In genomic region chr13:100776056-100776419, GRCm38 (mm10) we compare ENCODE assay signal across 8 mouse cellular contexts. TPM values are rescaled to one million over a fixed set of nuclear protein-coding genes. Genes with fewer than 3 reads are reported as not detected.
DNase-seq lines count a peak whose midpoint lies in the region; ATAC-seq and TF ChIP-seq lines count a peak whose summit lies in the region.

No protein-coding gene starts in this region.

- peak overlapping the region; percentile 89 for H3K4me2 ChIP-seq in kidney, embryonic 15.5 days
- H3K4me2 ChIP-seq in hindbrain, embryonic 12.5 days (replicated peaks): peak overlapping the region; percentile 91
- peak overlapping the region; percentile 86 for H3K4me2 ChIP-seq in midbrain, embryonic 12.5 days (replicated peaks)

- peak; percentile 23; the same call in 1 of the 2 replicates for ATAC-seq in kidney, embryonic 15.5 days (replicated peaks; ENCODE audit: low FRiP score)
- ATAC-seq in hindbrain, embryonic 12.5 days (ENCODE audit: low FRiP score): no peak; the same call in none of the 2 replicates
- ATAC-seq in midbrain, embryonic 12.5 days (ENCODE audit: low FRiP score, low read depth): no peak

- H3K4me3 ChIP-seq in kidney, embryonic 15.5 days (replicated peaks): peak overlapping the region; percentile 83
- peak overlapping the region; percentile 37 for H3K4me3 ChIP-seq in cortical plate, adult 2 months (ENCODE audit: insufficient read depth, low read length)
- H3K4me3 ChIP-seq in hindbrain, embryonic 12.5 days: peak overlapping the region; percentile 75
- peak overlapping the region; percentile 79 for H3K4me3 ChIP-seq in midbrain, embryonic 12.5 days

- H3K9me3 ChIP-seq in kidney, embryonic 15.5 days (replicated peaks): no peaks in the 10 kb centered on the region
- no peaks in the 10 kb centered on the region for H3K9me3 ChIP-seq in hindbrain, embryonic 12.5 days (replicated peaks)
- H3K9me3 ChIP-seq in midbrain, embryonic 12.5 days: no peaks in the 10 kb centered on the region

- H3K27ac ChIP-seq in kidney, embryonic 15.5 days: peak overlapping the region; percentile 74; the same call in 1 of the 2 replicates
- no peak overlapping the region for H3K27ac ChIP-seq in cortical plate, adult 2 months (ENCODE audit: insufficient read depth, low read length)
- peak overlapping the region; percentile 31; the same call in 1 of the 2 replicates for H3K27ac ChIP-seq in hindbrain, embryonic 12.5 days
- peak overlapping the region; percentile 35 for H3K27ac ChIP-seq in midbrain, embryonic 12.5 days (replicated peaks)

- H3K36me3 ChIP-seq in kidney, embryonic 15.5 days: peaks cover 46% of the 10 kb centered on the region
- H3K36me3 ChIP-seq in hindbrain, embryonic 12.5 days: peaks cover 9% of the 10 kb centered on the region; the same call in 1 of the 2 replicates
- H3K36me3 ChIP-seq in midbrain, embryonic 12.5 days: peaks cover 30% of the 10 kb centered on the region

- TF ChIP-seq CTCF in cortical plate, adult 2 months (IDR thresholded peaks at IDR 0.05; ENCODE audit: extremely low read depth, insufficient read depth, low read length): no peak

- DNase-seq in kidney, postnatal 36 days: no peak
- no peak for DNase-seq in adrenal gland, postnatal 4 days (ENCODE audit: low spot score in 2 of 2)
- DNase-seq in adrenal gland, postnatal 14 days: no peak
- DNase-seq in urinary bladder, postnatal 36 days (ENCODE audit: low spot score in 2 of 2): no peak

- WGBS in kidney, embryonic 15.5 days: 10% methylated on average over 8 of the region's 8 CpGs
- WGBS in hindbrain, embryonic 12.5 days: 14% methylated on average over 8 of the region's 8 CpGs
- WGBS in midbrain, embryonic 12.5 days: 12% methylated on average over 8 of the region's 8 CpGs

- H3K9ac ChIP-seq in kidney, embryonic 15.5 days: peak overlapping the region; percentile 75
- H3K9ac ChIP-seq in hindbrain, embryonic 12.5 days: peak overlapping the region; percentile 53; the same call in 1 of the 2 replicates
- H3K9ac ChIP-seq in midbrain, embryonic 12.5 days (replicated peaks): peak overlapping the region; percentile 75; the same call in 1 of the 2 replicates

- peaks cover 17% of the 10 kb centered on the region for H3K4me1 ChIP-seq in kidney, embryonic 15.5 days
- no peaks in the 10 kb centered on the region for H3K4me1 ChIP-seq in cortical plate, adult 2 months (ENCODE audit: control insufficient read depth, insufficient read depth, low read length)
- peaks cover 16% of the 10 kb centered on the region for H3K4me1 ChIP-seq in hindbrain, embryonic 12.5 days
- peaks cover 20% of the 10 kb centered on the region for H3K4me1 ChIP-seq in midbrain, embryonic 12.5 days

- H3K27me3 ChIP-seq in kidney, embryonic 15.5 days: no peaks in the 10 kb centered on the region
- H3K27me3 ChIP-seq in hindbrain, embryonic 12.5 days: no peaks in the 10 kb centered on the region
- no peaks in the 10 kb centered on the region for H3K27me3 ChIP-seq in midbrain, embryonic 12.5 days

- no peak for TF ChIP-seq POLR2A in cortical plate, adult 2 months (IDR thresholded peaks at IDR 0.05; ENCODE audit: extremely low read depth, insufficient read depth, low read length)

RNA-seq across cellular contexts. Expression of gene Cenph, which starts 0.3 kb away (rescaled TPM):
- 39.0 and 42.7 TPM in 2 replicates for polyA plus RNA-seq in kidney, embryonic 15.5 days (2015; fragmentation: Nextera tagmentation; extraction: Ambion mirVana)
- 1.2 and 1.3 TPM in 2 replicates for polyA plus RNA-seq in cortical plate, adult 2 months (2012; rRNA removed)
- 29.1 and 31.3 TPM in 2 replicates for polyA plus RNA-seq in hindbrain, embryonic 12.5 days (2016; fragmentation: Nextera tagmentation; extraction: Ambion mirVana)
- polyA plus RNA-seq in midbrain, embryonic 12.5 days (2016; fragmentation: Nextera tagmentation; extraction: Ambion mirVana): 34.0 and 35.0 TPM in 2 replicates
- total RNA-seq in adrenal gland, postnatal 4 days (2021): 10 to 100 TPM in 1 of 2 experiments, 1 to 10 TPM in 1; 9.3 to 12.9 TPM
- 3.0 and 3.6 TPM in 2 replicates for total RNA-seq in adrenal gland, postnatal 14 days (2021)

RNA-seq across cellular contexts. Expression of gene Ccnb1, which starts 10.3 kb away (rescaled TPM):
- polyA plus RNA-seq in kidney, embryonic 15.5 days (2015; fragmentation: Nextera tagmentation; extraction: Ambion mirVana): 256 and 259 TPM in 2 replicates
- 0.49 and 1.3 TPM in 2 replicates for polyA plus RNA-seq in cortical plate, adult 2 months (2012; rRNA removed)
- polyA plus RNA-seq in hindbrain, embryonic 12.5 days (2016; fragmentation: Nextera tagmentation; extraction: Ambion mirVana): 174 and 189 TPM in 2 replicates
- 278 and 279 TPM in 2 replicates for polyA plus RNA-seq in midbrain, embryonic 12.5 days (2016; fragmentation: Nextera tagmentation; extraction: Ambion mirVana)
- total RNA-seq in adrenal gland, postnatal 4 days (2021): 10 to 100 TPM; 42.2 to 59.1 TPM
- 18.7 and 22.8 TPM in 2 replicates for total RNA-seq in adrenal gland, postnatal 14 days (2021)

RNA-seq across cellular contexts. Expression of gene Mrps36, which starts 31.6 kb away (rescaled TPM):
- polyA plus RNA-seq in kidney, embryonic 15.5 days (2015; fragmentation: Nextera tagmentation; extraction: Ambion mirVana): 171 and 186 TPM in 2 replicates
- 85.2 and 87.5 TPM in 2 replicates for polyA plus RNA-seq in cortical plate, adult 2 months (2012; rRNA removed)
- 111 and 118 TPM in 2 replicates for polyA plus RNA-seq in hindbrain, embryonic 12.5 days (2016; fragmentation: Nextera tagmentation; extraction: Ambion mirVana)
- polyA plus RNA-seq in midbrain, embryonic 12.5 days (2016; fragmentation: Nextera tagmentation; extraction: Ambion mirVana): 125 and 135 TPM in 2 replicates
- 100 to 1,000 TPM in 1 of 2 experiments, 10 to 100 TPM in 1; 95.5 to 102 TPM for total RNA-seq in adrenal gland, postnatal 4 days (2021)
- 265 and 269 TPM in 2 replicates for total RNA-seq in adrenal gland, postnatal 14 days (2021)

RNA-seq across cellular contexts. Expression of gene Cdk7, which starts 45.3 kb away (rescaled TPM):
- 106 and 107 TPM in 2 replicates for polyA plus RNA-seq in kidney, embryonic 15.5 days (2015; fragmentation: Nextera tagmentation; extraction: Ambion mirVana)
- 19.5 and 20.6 TPM in 2 replicates for polyA plus RNA-seq in cortical plate, adult 2 months (2012; rRNA removed)
- polyA plus RNA-seq in hindbrain, embryonic 12.5 days (2016; fragmentation: Nextera tagmentation; extraction: Ambion mirVana): 71.2 and 74.1 TPM in 2 replicates
- polyA plus RNA-seq in midbrain, embryonic 12.5 days (2016; fragmentation: Nextera tagmentation; extraction: Ambion mirVana): 63.2 and 67.5 TPM in 2 replicates
- total RNA-seq in adrenal gland, postnatal 4 days (2021): 10 to 100 TPM; 66.5 to 68.2 TPM
- 40.9 and 42.0 TPM in 2 replicates for total RNA-seq in adrenal gland, postnatal 14 days (2021)

RNA-seq across cellular contexts. Expression of gene Slc30a5, which starts 57.2 kb away (rescaled TPM):
- 55.7 and 56.8 TPM in 2 replicates for polyA plus RNA-seq in kidney, embryonic 15.5 days (2015; fragmentation: Nextera tagmentation; extraction: Ambion mirVana)
- 43.5 and 43.7 TPM in 2 replicates for polyA plus RNA-seq in cortical plate, adult 2 months (2012; rRNA removed)
- polyA plus RNA-seq in hindbrain, embryonic 12.5 days (2016; fragmentation: Nextera tagmentation; extraction: Ambion mirVana): 43.5 and 51.2 TPM in 2 replicates
- polyA plus RNA-seq in midbrain, embryonic 12.5 days (2016; fragmentation: Nextera tagmentation; extraction: Ambion mirVana): 40.9 and 43.2 TPM in 2 replicates
- total RNA-seq in adrenal gland, postnatal 4 days (2021): 10 to 100 TPM; 50.3 to 51.3 TPM
- 45.4 and 48.1 TPM in 2 replicates for total RNA-seq in adrenal gland, postnatal 14 days (2021)

Comparison
In these comparisons a context has a peak if more than half of its experiments do, and no peak if none do; other contexts are left out.
1. RNA of gene Cenph, which starts 0.3 kb away (polyA plus RNA-seq): 39.0 to 42.7 TPM in kidney, embryonic 15.5 days, 34.0 to 35.0 TPM in midbrain, embryonic 12.5 days and 29.1 to 31.3 TPM in hindbrain, embryonic 12.5 days; 1.2 to 1.3 TPM in cortical plate, adult 2 months; every median in the first group is over 10 times any median in the second.
2. RNA of gene Ccnb1, which starts 10.3 kb away (polyA plus RNA-seq): 278 to 279 TPM in midbrain, embryonic 12.5 days, 256 to 259 TPM in kidney, embryonic 15.5 days and 174 to 189 TPM in hindbrain, embryonic 12.5 days; 0.49 to 1.3 TPM in cortical plate, adult 2 months; every median in the first group is over 10 times any median in the second.
3. Peak in every context shown above with its lines, with median percentiles within 50 percentile points of each other: H3K4me2 ChIP-seq, H3K4me3 ChIP-seq and H3K9ac ChIP-seq.